Mouse (Mus musculus) lung, adult 18-20 months (tissue): Measurements from ENCODE around the gene Gm1123.
A peak's percentile ranks its signal among the peaks of the same experiment; 100 is the strongest.

Experiments used
- DNase-seq, 2 experiments: peaks; one replicate each; pipeline ENCODE4 v3.0.0; 2022; ENCODE audit warnings: mixed read lengths in 2 of 2

Gm1123 gene

DNA sequence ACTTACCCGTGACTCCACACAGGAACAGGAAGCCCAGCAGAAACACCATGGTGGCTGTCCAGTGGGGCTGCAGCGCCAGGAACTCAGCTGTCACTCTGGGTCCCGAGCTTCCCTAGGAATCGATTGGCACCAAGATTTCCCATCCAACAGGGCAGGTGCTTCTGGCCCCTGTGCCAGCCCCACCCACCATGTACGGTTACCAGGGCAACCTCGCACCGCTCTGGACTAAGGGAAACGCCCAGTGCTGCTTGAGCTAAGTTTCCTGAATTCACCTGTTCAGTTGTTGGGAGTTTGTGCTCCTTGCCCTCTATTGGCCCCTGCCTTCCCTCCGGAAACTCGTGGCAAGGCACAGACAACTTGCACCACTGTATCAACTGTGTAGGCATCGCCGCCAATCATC lies at the start of gene Gm1123:
Gm1123 (minus strand) TSS at position 141 of the 400 bp plus-strand sequence.
- no peak for DNase-seq

DNA sequence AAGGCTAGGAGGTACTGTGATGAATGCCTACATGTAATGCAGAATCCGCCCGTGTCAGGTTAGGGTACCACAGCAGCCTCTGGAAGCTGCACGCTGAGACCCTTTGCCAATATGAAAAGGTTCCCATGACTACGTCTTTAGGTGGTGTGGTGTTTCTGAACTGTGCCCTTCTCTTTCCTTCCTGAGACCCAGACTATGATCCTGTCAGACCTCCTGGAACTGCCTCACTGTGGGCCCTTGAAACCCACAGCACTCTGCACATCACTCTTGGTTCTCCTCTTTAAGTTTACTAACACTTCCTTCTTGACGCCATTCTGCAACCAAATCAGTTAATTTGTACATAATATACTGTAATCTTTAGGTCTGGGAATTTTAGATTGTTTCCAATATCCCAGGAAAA lies 46.2 kb upstream of the Gm1123 start:
- DNase-seq, result no peak

DNA sequence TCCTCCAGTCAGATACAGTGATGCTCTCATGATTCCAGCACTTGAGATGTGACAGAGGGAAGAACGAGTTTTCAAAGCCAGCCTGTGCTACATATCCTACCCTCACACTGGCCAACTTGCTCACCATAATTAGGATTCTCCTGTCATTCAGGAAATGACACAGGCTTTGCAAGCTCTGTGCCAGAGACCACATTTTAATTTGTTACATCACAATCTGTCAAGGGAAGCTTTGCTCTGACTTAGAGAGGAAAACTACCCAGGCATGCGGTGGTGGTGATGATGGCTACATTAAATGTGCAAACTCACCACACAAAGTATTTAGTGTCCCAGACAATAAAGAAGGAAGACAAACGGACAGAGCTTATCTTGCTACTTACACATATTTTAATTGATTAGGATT lies 45.8 kb upstream of the Gm1123 start:
- no peak for DNase-seq

DNA sequence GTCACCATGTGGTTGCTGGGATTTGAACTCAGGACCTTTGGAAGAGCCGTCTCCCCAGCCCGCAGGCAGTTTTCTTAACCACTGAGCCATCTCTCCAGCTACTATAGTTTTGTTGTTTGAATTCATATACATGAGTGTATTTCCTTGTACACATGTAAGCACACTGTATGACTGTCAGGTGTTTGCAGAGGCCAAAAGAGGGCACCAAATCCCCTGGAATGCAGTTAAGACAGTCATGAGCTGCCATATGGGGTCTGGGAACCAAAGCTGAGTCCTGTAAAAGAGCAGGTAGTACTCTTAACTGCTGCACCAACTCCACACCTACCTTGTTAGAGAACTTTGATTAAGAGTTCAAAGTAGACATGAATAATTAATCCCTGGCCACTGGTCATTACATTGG lies 45.1 kb upstream of the Gm1123 start:
- DNase-seq, result no peak

DNA sequence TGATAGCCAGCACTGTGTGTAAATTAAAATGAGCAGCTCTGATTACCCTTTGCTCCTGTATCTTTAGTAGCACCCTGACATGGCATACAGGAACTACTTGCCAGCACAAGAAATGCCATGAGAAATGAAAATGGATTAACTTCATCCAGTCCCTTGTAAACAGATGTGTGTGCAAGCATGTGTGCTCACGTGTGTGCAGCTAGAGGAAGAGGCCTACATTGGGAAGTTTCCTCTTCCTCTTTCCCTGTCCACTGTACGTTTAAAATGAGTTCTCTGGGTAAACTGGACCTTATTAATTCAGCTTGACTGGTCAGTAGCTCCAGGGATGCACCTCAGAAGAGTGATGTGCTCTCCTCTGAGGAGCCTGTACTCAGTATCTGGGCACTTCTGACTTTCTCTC lies 38.9 kb upstream of the Gm1123 start:
- no peak for DNase-seq

DNA sequence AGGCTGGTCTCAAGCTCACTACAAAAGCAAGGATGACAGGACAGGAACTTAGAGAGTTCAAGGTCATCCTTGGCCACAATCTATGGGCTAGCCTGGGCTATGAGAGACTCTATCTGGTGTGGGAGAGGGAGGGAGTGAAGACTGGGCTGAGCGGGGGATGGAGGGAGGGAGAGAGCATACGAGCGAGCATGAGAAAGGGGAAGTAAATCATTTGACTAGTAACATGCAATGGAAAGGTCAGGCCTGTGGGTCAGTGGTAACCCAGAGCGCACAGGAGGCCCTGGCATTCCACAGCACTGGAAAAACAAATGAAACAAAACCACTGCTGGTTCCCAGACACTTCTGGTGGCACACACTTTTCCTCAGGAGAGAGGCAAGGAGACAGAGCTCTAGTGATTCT lies 37.0 kb upstream of the Gm1123 start:
- DNase-seq, result peak; percentile 6 to 14

DNA sequence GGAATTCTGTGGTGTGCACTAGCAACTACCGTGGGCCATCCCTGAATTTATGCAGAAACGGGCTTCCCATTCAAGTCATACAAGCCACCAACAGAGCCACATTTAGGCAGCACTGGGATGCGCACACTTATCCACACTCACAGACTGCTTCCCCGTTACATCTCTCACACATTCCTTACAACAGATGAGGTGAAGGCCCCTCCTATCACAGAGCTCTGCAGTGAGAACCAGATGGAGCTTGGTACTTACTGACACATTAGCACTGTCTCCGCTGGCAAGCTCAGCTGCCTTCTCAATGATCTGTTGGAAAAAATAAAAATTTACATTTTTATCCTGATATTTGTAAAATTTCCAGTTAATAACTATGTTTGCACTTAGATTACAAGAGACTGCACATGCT lies 29.8 kb upstream of the Gm1123 start:
- DNase-seq, result no peak

DNA sequence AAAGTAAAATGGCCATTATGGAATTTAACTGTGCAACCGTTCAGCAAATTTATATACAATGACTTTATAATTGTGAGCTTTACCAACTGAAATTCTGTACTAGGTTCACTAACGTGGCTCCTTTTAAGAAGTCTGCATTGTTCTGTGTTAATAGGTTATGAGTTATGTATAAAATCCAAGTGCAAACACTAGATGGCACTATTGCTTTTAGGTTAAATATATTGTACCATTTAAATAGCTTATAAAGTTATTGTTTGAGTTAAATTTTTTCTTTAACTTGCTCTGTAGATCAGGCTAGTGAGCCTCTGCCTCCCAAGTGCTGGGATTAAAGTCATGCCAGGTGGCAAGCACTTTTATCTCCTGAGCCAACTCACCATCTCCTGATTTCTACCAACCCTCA lies 28.7 kb upstream of the Gm1123 start:
- no peak for DNase-seq

DNA sequence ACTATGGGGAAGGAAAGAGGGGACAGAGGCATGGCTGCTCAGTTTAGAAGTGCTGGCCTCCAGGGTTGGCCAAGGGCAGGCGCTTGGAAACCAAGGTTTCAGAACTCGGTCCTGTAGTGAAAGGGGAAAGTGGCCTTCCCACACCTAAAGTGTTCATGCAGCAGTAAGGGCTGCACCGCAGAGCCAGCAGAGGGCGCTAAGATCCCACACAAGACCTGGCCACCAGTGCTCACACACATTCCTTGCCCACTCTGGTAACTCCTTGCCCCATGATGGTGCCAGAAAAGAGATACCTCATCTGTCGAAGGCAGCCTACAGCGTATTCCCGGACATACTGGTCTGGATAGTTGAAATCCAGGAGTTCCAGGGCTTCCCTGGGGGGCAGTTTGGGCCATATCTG lies 27.0 kb upstream of the Gm1123 start:
- peak; percentile 70 to 73 for DNase-seq

DNA sequence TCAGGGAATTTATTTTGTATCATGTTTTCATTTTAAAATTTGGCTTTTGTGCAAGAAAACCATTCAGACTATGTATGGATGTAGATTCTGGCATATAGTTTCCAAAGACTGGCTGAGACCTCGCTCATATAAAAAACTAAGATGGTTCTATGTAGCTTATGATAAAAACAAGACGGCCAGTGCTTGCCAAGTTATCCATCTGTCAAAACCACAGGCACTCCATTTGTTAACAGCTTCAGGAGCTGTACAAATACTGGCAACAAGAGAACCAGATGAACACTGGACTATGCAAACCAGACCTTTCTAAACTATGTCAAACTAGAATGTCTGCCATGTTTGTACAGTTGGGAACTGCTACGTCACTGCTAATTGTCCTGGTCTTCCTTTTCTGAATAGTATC lies 22.2 kb upstream of the Gm1123 start:
- peak in 1 of 2 experiments; percentile 5 for DNase-seq

DNA sequence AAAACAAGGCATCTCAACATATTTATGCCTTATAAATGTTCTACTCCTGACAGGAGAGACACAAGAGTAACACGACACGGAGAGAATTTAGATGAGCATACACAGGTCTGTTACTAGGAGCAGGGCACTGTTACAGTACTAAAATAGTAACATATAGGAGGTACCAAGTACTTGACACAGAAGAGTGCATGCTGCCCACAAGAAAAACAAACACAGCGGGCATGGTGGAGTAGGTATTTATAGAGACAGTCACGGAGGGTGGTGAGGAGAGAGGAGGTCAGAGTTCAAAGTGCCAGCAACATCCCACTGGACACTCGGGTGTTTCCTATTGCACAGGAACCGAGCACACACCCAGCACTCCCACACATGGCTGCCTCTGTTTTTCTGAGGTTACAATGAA lies 14.2 kb upstream of the Gm1123 start:
- DNase-seq, result no peak

DNA sequence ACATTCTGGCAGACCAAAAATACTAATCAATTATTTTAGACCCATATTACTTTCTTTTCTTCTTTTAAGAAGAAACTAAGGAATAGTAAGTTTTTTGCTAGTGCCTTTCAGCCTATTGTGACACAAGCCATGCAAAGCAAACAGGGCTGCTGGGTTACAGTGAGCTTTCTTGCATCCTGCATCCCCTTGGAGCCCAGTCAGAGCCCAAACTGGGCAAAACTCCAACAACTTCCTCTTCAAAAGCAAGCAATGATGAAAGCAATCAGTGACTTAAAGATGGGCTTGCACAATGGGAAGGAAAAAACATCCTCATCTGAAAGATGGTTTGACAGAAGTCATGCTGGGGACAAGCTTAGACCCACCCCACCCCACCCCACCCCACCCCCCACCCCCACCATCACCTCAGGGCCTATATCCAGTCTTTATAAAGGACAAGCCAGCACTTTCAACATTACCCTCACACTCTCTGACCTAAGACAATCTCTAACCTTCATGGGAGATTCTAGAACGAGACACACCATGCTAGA lies 13.3 kb upstream of the Gm1123 start:
- DNase-seq, result peak; percentile 34 to 62

DNA sequence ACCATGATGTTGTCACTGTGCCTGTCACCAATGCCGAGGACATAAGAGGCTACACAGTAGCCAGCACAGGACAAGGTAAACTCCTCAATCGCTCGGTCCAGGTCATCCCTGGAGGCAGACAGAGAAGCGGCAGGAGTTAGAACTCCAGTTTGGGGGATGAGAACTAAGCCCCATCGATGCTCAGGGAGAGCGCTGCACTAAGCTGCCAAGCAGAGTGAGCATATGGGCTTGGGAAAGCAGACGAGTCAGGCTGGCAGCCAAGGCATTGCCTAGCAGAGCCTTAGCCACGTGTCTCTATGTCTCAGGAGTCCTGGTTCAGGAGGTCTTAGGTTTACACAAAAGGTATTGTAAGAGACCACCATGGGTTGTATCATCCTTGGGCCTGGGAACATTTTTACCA lies 9.2 kb upstream of the Gm1123 start:
- DNase-seq, result no peak

DNA sequence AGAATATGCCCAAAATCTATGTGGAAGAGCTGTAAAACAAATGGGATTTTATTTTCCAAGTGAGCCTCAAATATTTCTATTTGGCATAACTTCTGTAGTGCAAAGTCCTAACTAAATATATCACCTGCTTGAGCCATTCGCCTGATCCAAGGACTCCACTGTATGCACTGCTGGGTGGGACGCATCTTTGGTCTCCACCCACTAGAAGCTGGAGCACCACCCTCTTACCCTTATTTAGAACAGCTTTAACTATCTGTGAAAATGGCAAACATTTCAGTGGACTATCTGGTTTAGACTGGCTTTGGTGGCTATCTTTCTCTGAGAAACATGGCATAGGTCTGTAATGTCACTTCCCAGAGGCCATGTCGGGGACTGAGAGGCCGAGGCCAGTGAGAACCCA lies 7.1 kb upstream of the Gm1123 start:
- DNase-seq, result no peak

DNA sequence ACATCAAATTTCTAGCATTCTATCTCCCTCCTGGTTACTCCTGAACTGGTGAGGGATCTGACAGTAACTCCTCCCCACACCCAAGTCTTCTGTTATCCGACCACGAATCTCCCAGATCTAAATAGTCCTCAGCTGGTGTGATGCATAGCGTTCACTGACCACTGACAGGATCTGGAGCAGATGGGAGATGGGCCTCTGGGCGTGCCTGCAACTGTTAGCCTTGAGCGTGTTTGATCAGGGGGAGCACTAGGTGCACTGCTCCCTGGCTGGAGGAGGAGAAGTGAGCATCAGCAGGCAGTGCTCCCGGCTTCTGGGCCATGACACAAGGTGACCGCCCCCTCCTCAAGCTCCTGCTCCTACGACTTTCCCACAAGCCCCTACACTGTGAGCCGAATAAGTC lies 6.5 kb upstream of the Gm1123 start:
- no peak for DNase-seq

DNA sequence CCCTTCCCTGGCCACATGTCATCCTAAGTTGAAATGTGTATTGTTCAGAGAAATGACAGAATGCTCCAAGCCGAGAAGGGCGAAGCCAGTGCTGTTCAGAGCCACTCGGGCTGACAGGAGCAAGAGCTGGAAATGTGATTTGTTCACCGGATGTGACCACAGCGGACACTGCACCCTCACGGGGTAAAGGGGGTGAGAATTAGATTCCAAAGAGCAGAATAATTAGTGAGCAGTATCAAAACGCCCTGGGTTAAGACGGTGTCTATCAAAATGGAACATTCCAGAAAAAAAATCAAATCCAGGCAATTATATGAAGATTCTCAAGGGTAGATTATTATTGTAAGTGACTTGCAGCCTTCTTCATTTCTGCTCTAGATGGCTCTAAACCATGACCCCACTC lies 1.4 kb downstream of the Gm1123 start:
- DNase-seq, result no peak

DNA sequence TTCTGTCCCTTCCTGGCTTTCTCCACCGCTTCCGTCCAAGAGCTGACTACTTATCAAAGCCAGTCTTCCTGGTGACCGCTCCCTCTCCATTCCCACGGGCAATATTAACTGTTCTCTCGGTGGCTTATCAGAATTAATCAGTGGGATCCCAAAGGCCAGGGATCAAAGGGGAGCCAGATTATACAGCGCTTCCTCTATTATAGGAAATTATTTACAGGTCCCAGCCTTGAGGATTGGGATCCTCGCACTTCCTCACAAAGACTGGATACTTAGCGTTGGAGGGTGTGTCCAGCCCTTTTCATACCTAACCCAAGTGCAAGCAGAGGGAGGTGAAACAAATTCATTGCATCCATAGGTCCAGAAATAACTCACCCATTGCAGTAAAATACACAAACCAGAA lies 3.5 kb downstream of the Gm1123 start:
- no peak for DNase-seq

DNA sequence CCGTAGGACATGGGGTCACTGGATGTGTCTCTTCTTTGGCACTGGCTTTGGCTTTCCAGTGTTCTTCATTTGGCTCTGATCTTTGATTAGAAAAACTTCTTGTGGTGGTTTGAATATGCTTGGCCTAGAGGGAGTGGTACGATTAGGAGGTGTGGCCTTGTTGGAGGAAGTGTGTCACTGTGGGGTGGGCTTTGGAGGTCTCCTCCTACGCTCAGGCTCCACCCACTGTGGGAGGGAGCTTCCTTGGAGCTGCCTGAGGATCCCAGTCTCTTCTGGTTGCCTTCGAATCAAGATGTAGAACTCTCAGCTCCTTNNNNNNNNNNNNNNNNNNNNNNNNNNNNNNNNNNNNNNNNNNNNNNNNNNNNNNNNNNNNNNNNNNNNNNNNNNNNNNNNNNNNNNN lies 13.8 kb downstream of the Gm1123 start:
- no peak for DNase-seq

DNA sequence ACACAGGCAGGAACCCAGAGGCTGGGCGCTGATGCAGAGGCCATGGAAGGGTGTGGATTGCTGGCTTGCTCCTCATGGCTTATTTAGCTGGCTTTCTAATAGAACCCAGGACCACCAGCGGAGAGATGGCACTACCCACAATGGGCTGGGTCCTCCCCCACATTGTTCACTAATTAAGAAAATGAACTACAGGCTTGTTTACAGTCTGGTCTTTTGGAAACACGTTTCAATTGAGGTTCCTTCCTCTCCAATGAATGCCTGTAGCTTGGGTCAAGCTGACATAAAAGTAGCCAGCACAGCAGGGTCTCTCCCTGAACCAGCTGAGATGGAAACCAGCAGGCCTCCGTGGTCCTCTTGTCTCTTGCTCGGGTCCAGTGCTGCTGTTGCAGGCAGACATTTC lies 14.3 kb downstream of the Gm1123 start:
- DNase-seq, result no peak

DNA sequence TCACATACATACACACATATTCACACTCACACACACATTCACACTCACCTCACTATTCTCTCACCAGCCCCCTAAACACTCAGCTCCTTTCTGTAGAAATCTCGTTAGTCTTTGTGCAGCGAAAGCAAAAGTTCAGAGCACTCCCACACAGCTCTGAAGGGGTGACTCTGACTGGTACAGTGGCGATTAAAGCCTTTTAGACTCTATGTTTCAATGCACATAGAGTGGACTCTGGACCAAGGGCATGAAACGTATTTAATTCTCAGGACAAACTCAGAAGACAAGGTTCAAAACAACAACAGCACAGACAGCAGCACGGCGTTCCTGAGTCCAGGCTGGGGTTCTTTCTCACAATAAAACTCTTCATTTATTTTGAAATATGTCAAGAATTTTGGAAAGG lies 17.8 kb downstream of the Gm1123 start:
- DNase-seq, result no peak

DNA sequence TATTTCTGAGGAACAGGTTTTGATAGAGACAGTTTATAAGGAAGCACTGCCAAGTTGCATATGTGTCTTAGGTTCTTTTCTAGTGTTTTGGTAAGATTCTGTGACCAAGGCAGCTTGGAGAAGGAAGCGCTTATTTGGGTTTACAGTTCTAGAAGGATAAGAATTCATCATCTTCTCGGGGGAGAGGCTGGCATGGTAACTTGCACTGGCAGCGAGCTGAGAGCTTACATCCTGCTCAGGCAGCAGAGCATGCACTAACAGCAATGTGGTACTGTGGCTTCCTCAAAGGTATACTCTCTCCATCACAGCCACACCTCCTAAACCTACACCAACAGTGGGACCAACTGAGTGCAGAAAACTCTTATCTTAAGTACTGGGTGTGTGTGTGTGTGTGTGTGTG lies 18.8 kb downstream of the Gm1123 start:
- no peak for DNase-seq

DNA sequence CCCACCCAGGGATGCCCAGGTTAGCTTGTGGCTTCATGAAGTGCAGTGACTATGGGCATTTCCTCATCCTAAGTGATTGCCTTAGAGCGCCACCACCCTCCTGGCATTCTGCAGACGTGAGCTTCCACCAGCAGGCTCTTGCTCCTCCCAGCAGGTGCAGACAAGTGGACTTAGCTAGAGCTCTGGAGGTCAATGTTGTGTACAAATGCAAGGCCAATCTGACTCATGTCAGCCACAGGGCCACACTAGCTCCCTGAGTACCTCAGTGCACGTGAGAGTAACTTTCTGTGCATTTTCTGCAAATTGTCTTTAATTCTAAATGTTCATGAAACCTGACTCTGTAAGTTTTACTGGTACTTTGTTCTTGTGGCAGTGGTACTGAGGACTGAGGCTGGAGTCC lies 19.2 kb downstream of the Gm1123 start:
- no peak for DNase-seq

DNA sequence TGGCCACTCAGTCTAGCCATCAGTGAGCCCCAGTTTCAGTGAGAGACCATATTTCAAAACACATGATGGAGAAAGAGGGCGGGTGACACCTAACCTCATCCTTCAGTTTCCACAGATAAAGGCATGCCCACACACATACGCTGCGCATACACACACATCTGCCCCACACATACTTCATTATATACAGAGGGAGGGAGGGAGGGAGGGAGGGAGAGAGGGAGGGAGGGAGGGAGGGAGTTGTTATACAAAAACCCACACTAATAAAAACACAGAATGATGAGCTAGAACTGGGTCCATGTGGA lies 25.7 kb downstream of the Gm1123 start:
- DNase-seq, result no peak

DNA sequence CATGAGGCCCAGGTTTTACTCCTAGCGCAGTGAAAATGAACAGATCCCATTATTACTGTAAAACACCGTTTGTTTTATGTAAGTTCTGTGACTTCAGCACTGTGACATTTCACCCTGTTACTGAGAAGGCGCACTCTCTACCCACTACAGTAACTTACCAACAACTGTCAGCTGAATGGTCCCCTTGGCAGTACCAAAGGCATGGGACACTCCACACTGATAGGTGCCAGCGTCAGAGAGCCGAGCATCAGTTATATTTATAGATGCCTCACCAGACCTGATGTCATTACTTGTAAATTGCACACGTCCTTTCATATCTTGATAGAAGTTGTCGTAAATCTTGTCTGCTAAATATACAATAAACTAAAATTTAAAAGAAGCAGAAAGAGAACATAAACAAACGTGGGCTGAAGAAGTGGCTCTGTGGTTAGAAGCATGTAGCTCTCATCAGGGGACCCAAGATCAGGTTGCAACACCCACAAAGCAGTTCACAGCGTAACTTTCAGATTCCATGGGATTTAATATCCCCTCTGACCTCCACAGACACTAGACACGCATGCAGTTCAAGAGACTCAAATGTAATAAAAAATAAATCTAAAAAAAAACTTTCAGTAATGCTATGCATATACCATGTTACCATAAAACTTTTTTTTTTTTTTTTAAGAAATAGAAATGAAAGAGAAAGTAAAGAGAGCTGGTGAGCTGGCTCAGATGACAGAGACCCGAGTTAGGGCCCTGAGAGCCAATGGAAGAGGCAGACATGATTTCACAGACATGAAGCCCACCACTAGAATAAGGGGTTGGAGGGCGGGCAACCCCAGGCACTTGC lies 26.2 kb downstream of the Gm1123 start:
- DNase-seq, result no peak

DNA sequence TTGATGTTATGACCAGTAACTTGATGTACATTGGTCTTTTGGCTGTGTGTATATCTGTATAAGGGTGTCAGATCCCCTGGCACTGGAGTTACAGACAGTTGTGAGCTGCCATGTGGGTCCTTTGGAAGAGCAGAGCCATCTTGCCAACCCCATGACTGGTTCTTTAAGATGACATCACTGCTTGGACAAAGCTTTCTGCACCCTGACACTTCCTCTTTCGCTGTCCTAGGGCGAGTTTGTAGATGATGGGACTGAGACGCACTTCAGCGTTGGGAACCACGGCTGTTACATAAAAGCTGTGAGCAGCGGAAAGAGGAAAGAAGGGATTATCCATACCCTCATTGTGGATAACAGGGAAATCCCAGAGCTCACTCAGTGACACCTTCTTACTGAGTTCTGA lies 34.2 kb downstream of the Gm1123 start:
- no peak for DNase-seq
